Mouse (Mus musculus) A20 (cell line): ENCODE results near the gene Ddah2.
A peak's percentile ranks its signal among the peaks of the same experiment; 100 is the strongest.

Source experiments
- DNase-seq: peaks from one replicate; pipeline ENCODE4 v3.0.0-alpha.2; 2011; ENCODE audit warnings: low read depth, low spot score

Gene Ddah2

GRCm38 (mm10) chr17:35050126-35050750 lies 8.6 kb upstream of the Ddah2 start:
- DNase-seq: peak; percentile 88

- peak; percentile 90 for DNase-seq
Measured at GRCm38 (mm10) chr17:35051156-35052086, 7.4 kb upstream of the Ddah2 start.

- DNase-seq: no peak
Measured at GRCm38 (mm10) chr17:35052271-35052798, 6.5 kb upstream of the Ddah2 start.

- no peak for DNase-seq
Measured at GRCm38 (mm10) chr17:35055691-35056495, 2.9 kb upstream of the Ddah2 start.

GRCm38 (mm10) chr17:35057090-35057489 lies 1.7 kb upstream of the Ddah2 start:
- no peak for DNase-seq

GRCm38 (mm10) chr17:35058316-35058715 lies 519 bp upstream of the Ddah2 start:
- no peak for DNase-seq

- no peak for DNase-seq
Measured at GRCm38 (mm10) chr17:35060071-35060470, 1.2 kb downstream of the Ddah2 start.

- no peak for DNase-seq
Measured at GRCm38 (mm10) chr17:35060737-35061297, 2.0 kb downstream of the Ddah2 start.

- DNase-seq: no peak
Measured at GRCm38 (mm10) chr17:35061299-35061698, 2.5 kb downstream of the Ddah2 start.

- no peak for DNase-seq
Measured at GRCm38 (mm10) chr17:35063466-35063865, 4.6 kb downstream of the Ddah2 start.

GRCm38 (mm10) chr17:35064378-35064877 lies 5.6 kb downstream of the Ddah2 start:
- no peak for DNase-seq

- DNase-seq: no peak
Measured at GRCm38 (mm10) chr17:35064951-35065947, 6.4 kb downstream of the Ddah2 start, which contains the start of gene Ly6g6c. Gene Ly6g6c, plus strand, starts transcription at chr17:35065388.

- no peak for DNase-seq
Measured at GRCm38 (mm10) chr17:35066084-35066483, 7.2 kb downstream of the Ddah2 start, which contains the start of gene Mpig6b. Gene Mpig6b, minus strand, starts transcription at chr17:35066184.

GRCm38 (mm10) chr17:35068213-35068914 lies 9.5 kb downstream of the Ddah2 start:
- DNase-seq: no peak

- DNase-seq: peak; percentile 24
Measured at GRCm38 (mm10) chr17:35070556-35071229, 11.9 kb downstream of the Ddah2 start.

GRCm38 (mm10) chr17:35071454-35071853 lies 12.6 kb downstream of the Ddah2 start:
- no peak for DNase-seq

GRCm38 (mm10) chr17:35074097-35074496 lies 15.3 kb downstream of the Ddah2 start:
- DNase-seq: no peak

- DNase-seq: no peak
Measured at GRCm38 (mm10) chr17:35076507-35077176, 17.8 kb downstream of the Ddah2 start, which contains the start of gene Ly6g6e. Gene Ly6g6e, plus strand, starts transcription at chr17:35076902.
